Mouse (Mus musculus) midbrain, postnatal 0 days (tissue): ENCODE results near the gene Fam76a. TPM values are rescaled to one million over a fixed set of nuclear protein-coding genes. Genes with fewer than 3 reads are reported as not detected.
"Not testable (repeated sequence)": the region's sequence is repeated elsewhere in the genome, so short reads cannot be mapped to it uniquely, and the experiment has no call there.

Experiments
- ATAC-seq: fragments of 200-750 bp; cut with Nextera tagmentation; 2 replicates; pipeline ENCODE4 v1.8.0; 2017; ENCODE audit warnings: moderate number of reproducible peaks, mild to moderate bottlenecking, moderate TSS enrichment, moderate library complexity; ENCODE audit not compliant: low FRiP score
- DNase-seq: peaks from one replicate; pipeline ENCODE4 v3.0.0-alpha.2; 2015; ENCODE audit warnings: low spot score
- H3K27ac ChIP-seq: fragments of 300-500 bp; sonication (generic); 2 replicates; pipeline ENCODE4 v1.5.1; 2014; ENCODE audit warnings: low read depth, mild to moderate bottlenecking, low read length, mixed read lengths
- H3K27me3 ChIP-seq: fragments of 300-500 bp; sonication (generic); 2 replicates; pipeline ENCODE4 v1.6.1; 2014; ENCODE audit warnings: low read length, control low read depth, mixed read lengths; ENCODE audit not compliant: insufficient read depth
- H3K36me3 ChIP-seq: fragments of 300-500 bp; sonication (generic); 2 replicates; pipeline ENCODE4 v1.6.1; 2014; ENCODE audit warnings: low read length, control low read depth, mixed read lengths; ENCODE audit not compliant: insufficient read depth
- H3K4me1 ChIP-seq: fragments of 300-500 bp; sonication (generic); 2 replicates; pipeline ENCODE4 v1.6.1; 2014; ENCODE audit warnings: mild to moderate bottlenecking, control low read depth, antibody characterized with exemption, low read length, mixed read lengths; ENCODE audit not compliant: insufficient read depth
- H3K4me2 ChIP-seq: fragments of 300-500 bp; sonication (generic); 2 replicates; pipeline ENCODE4 v1.6.1; 2014; ENCODE audit warnings: low read depth, mild to moderate bottlenecking, low read length, mixed read lengths; ENCODE audit not compliant: poor library complexity, severe bottlenecking
- H3K4me3 ChIP-seq: fragments of 300-500 bp; sonication (generic); 2 replicates; pipeline ENCODE4 v1.5.1; 2014; ENCODE audit warnings: low read depth, mild to moderate bottlenecking, low read length, moderate library complexity
- H3K9ac ChIP-seq: fragments of 300-500 bp; sonication (generic); replicated peaks from 2 replicates; pipeline ENCODE4 v1.6.1; 2014; ENCODE audit warnings: mild to moderate bottlenecking, low read length, moderate library complexity, mixed read lengths; ENCODE audit not compliant: poor library complexity, severe bottlenecking
- H3K9me3 ChIP-seq: fragments of 300-500 bp; sonication (generic); 2 replicates; pipeline ENCODE4 v1.6.1; 2016; ENCODE audit warnings: low read length, control low read depth
- CTCF ChIP-seq: IDR thresholded peaks from 2 replicates; pipeline ENCODE4 v1.5.1; 2016; ENCODE audit warnings: antibody characterized with exemption, mild to moderate bottlenecking
- WGBS: fragments of 180-500 bp; shearing (Covaris S2); extraction: QIAGEN DNeasy Blood & Tissue Kit; methylation state at CpG from one replicate; pipeline ENCODE4 v1.1.7; 2014; 5-methylcytosine and 5-hydroxymethylcytosine counted together
- polyA plus RNA-seq: library from polyadenylated mRNA; unstranded; fragments of >200 nt; fragmentation: Nextera tagmentation; extraction: Ambion mirVana; gene quantifications from 2 replicates; pipeline ENCODE4 v1.2.1, GENCODE M21; 2015
- total RNA-seq: library from RNA; depleted of rRNA; stranded (reverse); fragments of >200 nt; gene quantifications from 2 replicates; pipeline ENCODE4 v1.2.3, GENCODE M21; 2014

Fam76a gene
- total and polyA plus RNA-seq, 2 experiments from 2014 or later: 16.6 to 31.0 TPM

DNA sequence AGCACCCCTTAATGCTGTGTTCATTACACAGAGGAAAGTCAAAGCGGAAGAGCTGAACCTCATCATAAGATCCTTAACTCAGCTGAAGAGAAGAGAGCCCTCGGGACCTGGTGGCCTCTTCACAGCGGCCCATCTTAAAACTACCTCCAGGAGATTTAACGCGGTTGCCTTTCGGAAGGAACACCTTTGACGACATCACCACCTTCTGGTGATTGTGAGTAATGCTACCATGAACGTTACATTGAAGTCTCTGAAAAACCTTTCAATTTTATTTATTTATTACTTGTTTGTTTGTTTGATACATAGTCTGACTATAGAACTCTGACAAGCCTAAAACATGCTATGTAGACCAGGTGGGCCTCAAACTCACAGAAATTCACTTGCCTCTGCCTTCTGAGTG is 8.4 kb upstream of the Fam76a start:
- DNase-seq: peak; percentile 60
- TF ChIP-seq CTCF: peak; percentile 73
- no peaks in the 10 kb centered on the region for H3K27me3 ChIP-seq
- no peaks in the 10 kb centered on the region for H3K36me3 ChIP-seq
- H3K4me1 ChIP-seq: 0 out of 2 replicates have a peak, but pooled peaks cover 8% of the 10 kb centered on the region
- no peak overlapping the region for H3K27ac ChIP-seq
- H3K9ac ChIP-seq: no peak overlapping the region
- H3K4me3 ChIP-seq: no peak overlapping the region
- H3K9me3 ChIP-seq: no peaks in the 10 kb centered on the region
- 5% methylated on average over 8 of the region's 8 CpGs for WGBS
- ATAC-seq: no peak
- no peak overlapping the region for H3K4me2 ChIP-seq

DNA sequence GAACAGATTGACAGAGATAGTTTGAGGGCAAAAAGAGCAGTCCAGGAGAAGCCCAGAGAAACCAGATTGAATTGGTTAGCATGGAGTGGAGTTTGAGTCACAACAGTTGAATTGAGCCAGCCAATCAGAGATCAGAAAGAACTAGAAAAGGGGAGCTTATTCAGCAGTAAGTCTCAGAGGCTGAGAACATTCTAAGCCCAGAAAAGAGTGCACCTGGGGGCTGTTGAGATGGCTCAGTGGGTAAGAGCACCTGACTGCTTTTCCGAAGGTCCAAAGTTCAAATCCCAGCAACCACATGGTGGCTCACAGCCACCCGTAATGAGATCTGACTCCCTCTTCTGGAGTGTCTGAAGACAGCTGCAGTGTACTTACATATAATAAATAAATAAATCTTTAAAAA is 4.2 kb upstream of the Fam76a start:
- H3K36me3 ChIP-seq, DNase-seq, H3K4me1 ChIP-seq, ATAC-seq, H3K9ac ChIP-seq, H3K4me2 ChIP-seq, H3K9me3 ChIP-seq, H3K4me3 ChIP-seq, H3K27me3 ChIP-seq, H3K27ac ChIP-seq: not testable (repeated sequence)
- WGBS: 69% methylated on average over 2 of the region's 2 CpGs

DNA sequence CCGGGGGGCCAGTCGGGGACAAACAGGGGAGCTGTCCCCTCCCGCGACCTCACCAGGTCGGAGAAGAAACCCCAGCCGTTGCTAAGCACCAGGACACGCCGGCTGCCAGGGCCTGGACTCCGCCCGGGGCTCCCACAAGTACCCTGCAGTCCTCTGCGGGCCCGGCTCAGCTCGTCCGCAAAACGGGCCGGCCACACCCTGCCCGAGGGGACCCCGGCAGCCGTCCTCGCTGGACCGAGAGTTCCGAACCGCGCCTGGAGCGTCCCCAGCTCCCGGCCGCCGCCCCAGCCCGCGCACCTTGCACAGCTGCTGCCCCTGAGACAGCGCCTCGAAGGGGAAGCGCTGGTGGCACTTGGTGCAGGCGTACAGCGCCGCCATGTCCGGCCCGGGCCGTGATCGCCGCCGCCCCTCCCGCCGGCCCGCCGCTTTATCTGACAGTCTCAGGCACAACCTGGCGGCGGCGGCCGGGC is 262 bp downstream of the Fam76a start:
- Histone ChIP-seq H3K36me3 (peaks cover 4% of the 10 kb centered on the region), H3K9me3 (no peaks in the 10 kb centered on the region), H3K4me3 (peak overlapping the region; percentile 98), H3K27ac (peak overlapping the region; percentile 87), H3K27me3 (no peaks in the 10 kb centered on the region), H3K9ac (peak overlapping the region; percentile 90), H3K4me2 (peak overlapping the region; percentile 68), H3K4me1 (no peaks in the 10 kb centered on the region)
- DNase-seq (peak; percentile 27), ATAC-seq (peak; percentile 17)
- WGBS: under 1% methylated on average over 41 of the region's 50 CpGs
- TF ChIP-seq CTCF: no peak; the same call in 1 of the 2 replicates

DNA sequence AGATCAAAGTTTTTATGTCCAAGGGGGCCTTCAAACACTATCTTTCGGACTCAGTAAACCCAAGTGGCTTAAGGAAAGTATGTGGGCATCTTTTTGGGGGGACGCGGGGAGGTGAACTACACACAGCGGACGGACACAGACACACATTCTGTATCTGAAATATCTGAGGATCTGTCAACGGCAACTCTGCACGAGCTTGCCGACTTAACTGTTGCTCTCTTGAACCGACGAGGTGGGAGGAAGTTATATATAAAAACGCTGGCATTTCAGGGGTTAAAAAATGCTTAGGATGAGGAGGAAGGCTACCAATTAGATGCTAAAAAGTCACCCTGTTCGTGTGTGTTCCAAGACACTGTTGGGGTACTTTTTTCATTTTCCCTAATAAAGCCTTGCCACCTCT is 870 bp downstream of the Fam76a start:
- Histone ChIP-seq H3K27me3 (no peaks in the 10 kb centered on the region), H3K4me1 (no peaks in the 10 kb centered on the region), H3K27ac (no peak overlapping the region), H3K36me3 (peaks cover 4% of the 10 kb centered on the region), H3K4me3 (peak overlapping the region; percentile 98), H3K9me3 (no peaks in the 10 kb centered on the region), H3K9ac (peak overlapping the region; percentile 90), H3K4me2 (peak overlapping the region; percentile 68)
- 44% methylated on average over 12 of the region's 12 CpGs for WGBS
- DNase-seq (no peak), ATAC-seq (no peak)
- TF ChIP-seq CTCF: no peak

DNA sequence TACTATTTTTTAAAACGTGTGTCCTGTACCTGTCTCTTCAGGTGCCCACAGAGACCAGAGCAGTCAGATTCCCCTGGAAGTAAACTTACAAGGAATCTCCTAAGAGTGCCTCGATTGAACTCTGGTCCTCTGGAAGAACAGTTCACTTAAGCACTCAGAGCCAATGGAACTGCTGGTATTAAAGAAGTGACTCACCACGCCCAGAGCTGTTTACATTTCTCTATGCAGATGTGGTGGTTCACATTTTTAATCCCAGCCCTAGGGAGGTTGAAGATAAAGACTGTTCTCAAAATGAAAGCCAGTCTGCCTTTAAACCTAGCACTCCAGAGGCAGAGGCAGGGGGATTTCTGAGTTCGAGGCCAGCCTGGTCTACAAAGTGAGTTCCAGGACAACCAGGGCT is 2.2 kb downstream of the Fam76a start:
- Histone ChIP-seq H3K27ac (no peak overlapping the region), H3K4me2 (no peak overlapping the region), H3K4me1 (no peaks in the 10 kb centered on the region), H3K4me3 (no peak overlapping the region), H3K9me3 (no peaks in the 10 kb centered on the region), H3K9ac (no peak overlapping the region), H3K27me3 (no peaks in the 10 kb centered on the region), H3K36me3 (peaks cover 11% of the 10 kb centered on the region)
- 92% methylated on average over 4 of the region's 4 CpGs for WGBS
- ATAC-seq: no peak
- TF ChIP-seq CTCF: no peak
- no peak for DNase-seq

DNA sequence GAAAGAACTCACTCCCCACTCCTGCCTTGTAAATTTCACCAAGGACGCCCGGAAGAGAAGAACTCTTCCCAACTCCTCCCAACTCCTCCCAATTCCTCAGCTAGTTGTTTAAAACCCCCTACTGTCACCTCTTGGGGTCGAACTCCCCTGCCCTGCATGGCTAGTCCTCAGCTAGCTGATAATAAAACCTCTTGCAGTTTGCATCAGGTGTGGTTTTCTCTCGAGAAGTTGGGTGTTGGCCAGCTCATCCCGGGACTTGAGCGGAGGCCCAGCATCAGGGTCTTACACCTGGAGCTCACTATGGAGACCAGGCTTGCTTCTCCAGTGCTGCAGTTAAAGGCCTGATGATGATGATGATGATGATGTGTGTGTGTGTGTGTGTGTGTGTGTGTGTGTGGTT is 3.9 kb downstream of the Fam76a start:
- H3K9ac ChIP-seq, H3K27ac ChIP-seq, H3K27me3 ChIP-seq, H3K9me3 ChIP-seq, ATAC-seq, H3K4me3 ChIP-seq, DNase-seq, H3K4me2 ChIP-seq, H3K4me1 ChIP-seq: not testable (repeated sequence)
- WGBS: 81% methylated on average over 6 of the region's 6 CpGs
- H3K36me3 ChIP-seq: peaks cover 24% of the 10 kb centered on the region
